Mouse (Mus musculus) spleen, adult 2 months (tissue): ENCODE results near the gene Vasn.

ENCODE experiments used
- CTCF ChIP-seq: fragments of 200-500 bp; IDR thresholded peaks from 2 replicates; pipeline ENCODE4 v1.5.1; 2011; ENCODE audit warnings: mild to moderate bottlenecking, inconsistent platforms; ENCODE audit not compliant: insufficient read depth, insufficient read length, insufficient replicate concordance; ENCODE audit errors: extremely low read depth
- POLR2A ChIP-seq: fragments of 200-500 bp; IDR thresholded peaks from 2 replicates; pipeline ENCODE4 v1.6.1; 2011; ENCODE audit warnings: low read depth, low read length, inconsistent platforms

DNA sequence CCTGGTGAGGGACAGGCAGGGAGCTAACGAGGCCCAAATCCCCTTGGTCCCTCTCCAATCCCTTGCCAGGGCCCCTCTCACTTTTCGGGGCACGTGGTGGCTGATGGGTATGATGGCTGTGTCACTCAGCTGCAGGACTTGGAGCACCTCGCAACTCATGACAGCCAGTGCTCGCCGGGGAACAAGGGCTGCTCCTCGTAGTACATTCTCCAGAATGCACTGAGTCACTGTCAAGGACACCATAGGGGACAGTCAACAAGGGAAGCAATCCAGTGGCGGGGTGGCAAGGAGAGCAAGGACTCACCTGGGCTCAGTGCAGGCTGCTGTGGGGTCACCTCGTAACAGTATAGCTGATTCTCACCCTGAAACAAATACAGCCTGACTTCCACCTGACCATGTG, 5.1 kb upstream of the Vasn start:
- TF ChIP-seq CTCF (no peak), POLR2A (no peak)
